Comparison of ENCODE assay signal across 8 mouse cellular contexts in genomic region chr12:11264895-11265294, GRCm38 (mm10). TPM values are rescaled to one million over a fixed set of nuclear protein-coding genes. Genes with fewer than 3 reads are reported as not detected.
A peak's percentile ranks its signal among the peaks of the same experiment; 100 is the strongest.
DNase-seq lines count a peak whose midpoint lies in the region; ATAC-seq and TF ChIP-seq lines count a peak whose summit lies in the region.

No protein-coding gene starts in this region.

- no peak for TF ChIP-seq CTCF in kidney, postnatal 0 days (IDR thresholded peaks at IDR 0.05; ENCODE audit: low read depth)

- peaks cover 7% of the 10 kb centered on the region for H3K4me1 ChIP-seq in kidney, postnatal 0 days (replicated peaks; ENCODE audit: insufficient read depth, low read length)
- peaks cover 19% of the 10 kb centered on the region for H3K4me1 ChIP-seq in intestine, embryonic 14.5 days (replicated peaks; ENCODE audit: control insufficient read depth, insufficient read depth, low read length)
- H3K4me1 ChIP-seq in neural tube, embryonic 13.5 days (replicated peaks), result peaks cover 36% of the 10 kb centered on the region

- peak overlapping the region; percentile 9; the same call in 1 of the 2 replicates for H3K9ac ChIP-seq in kidney, postnatal 0 days (ENCODE audit: low read depth, low read length)
- H3K9ac ChIP-seq in intestine, embryonic 14.5 days (ENCODE audit: low read length), result peak overlapping the region; percentile 94
- peak overlapping the region; percentile 96; the same call in 1 of the 2 replicates for H3K9ac ChIP-seq in neural tube, embryonic 13.5 days

- H3K4me3 ChIP-seq in kidney, postnatal 0 days (replicated peaks; ENCODE audit: low read depth, low read length), result peak overlapping the region; percentile 85
- H3K4me3 ChIP-seq in intestine, embryonic 14.5 days (ENCODE audit: low read depth, low read length), result peak overlapping the region; percentile 87
- H3K4me3 ChIP-seq in neural tube, embryonic 13.5 days, result peak overlapping the region; percentile 87

- H3K27ac ChIP-seq in kidney, postnatal 0 days, result no peak overlapping the region
- peak overlapping the region; percentile 89; the same call in 1 of the 2 replicates for H3K27ac ChIP-seq in intestine, embryonic 14.5 days (ENCODE audit: low read depth)
- no peak overlapping the region for H3K27ac ChIP-seq in neural tube, embryonic 13.5 days (replicated peaks)

- no peak for ATAC-seq in kidney, postnatal 0 days (replicated peaks; ENCODE audit: low FRiP score, low read depth)
- no peak for ATAC-seq in intestine, embryonic 14.5 days (replicated peaks; ENCODE audit: low FRiP score, low TSS enrichment, low read depth)
- ATAC-seq in neural tube, embryonic 13.5 days (ENCODE audit: low read depth), result no peak

- H3K27me3 ChIP-seq in kidney, postnatal 0 days (ENCODE audit: insufficient read depth, low read length), result no peaks in the 10 kb centered on the region
- H3K27me3 ChIP-seq in intestine, embryonic 14.5 days (replicated peaks; ENCODE audit: control insufficient read depth, insufficient read depth, low read length), result no peaks in the 10 kb centered on the region
- no peaks in the 10 kb centered on the region for H3K27me3 ChIP-seq in neural tube, embryonic 13.5 days

- WGBS in kidney, postnatal 0 days, result 2% methylated on average over 13 of the region's 13 CpGs
- 2% methylated on average over 13 of the region's 13 CpGs for WGBS in intestine, embryonic 14.5 days
- 6% methylated on average over 13 of the region's 13 CpGs for WGBS in neural tube, embryonic 13.5 days

- H3K9me3 ChIP-seq in kidney, postnatal 0 days (replicated peaks; ENCODE audit: low read length), result no peaks in the 10 kb centered on the region
- no peaks in the 10 kb centered on the region for H3K9me3 ChIP-seq in intestine, embryonic 14.5 days (ENCODE audit: control insufficient read depth, low read length)
- H3K9me3 ChIP-seq in neural tube, embryonic 13.5 days, result no peaks in the 10 kb centered on the region

- peak overlapping the region; percentile 97 for H3K4me2 ChIP-seq in kidney, postnatal 0 days (ENCODE audit: low read length)
- H3K4me2 ChIP-seq in intestine, embryonic 14.5 days (ENCODE audit: low read length), result peak overlapping the region; percentile 96
- peak overlapping the region; percentile 87 for H3K4me2 ChIP-seq in neural tube, embryonic 13.5 days

- DNase-seq in kidney, postnatal 0 days (ENCODE audit: low spot score), result peak; percentile 17
- no peak for DNase-seq in kidney, adult 18-20 months
- DNase-seq in embryo, embryonic 10 days (ENCODE audit: low spot score), result peak; percentile 27
- DNase-seq in intestine, embryonic 14.5 days (ENCODE audit: low spot score), result peak; percentile 51
- no peak for DNase-seq in left cerebral cortex, adult 9 months (ENCODE audit: low spot score in 2 of 2)
- DNase-seq in MN1 (ENCODE audit: low spot score), result no peak
- DNase-seq in right cerebral cortex, postnatal 36 days (ENCODE audit: low spot score in 2 of 2), result no peak

- no peaks in the 10 kb centered on the region for H3K36me3 ChIP-seq in kidney, postnatal 0 days (ENCODE audit: insufficient read depth, low read length)
- H3K36me3 ChIP-seq in intestine, embryonic 14.5 days (ENCODE audit: control insufficient read depth, insufficient read depth, low read length), result no peaks in the 10 kb centered on the region
- H3K36me3 ChIP-seq in neural tube, embryonic 13.5 days, result no peaks in the 10 kb centered on the region

RNA-seq across cellular contexts. Expression of gene Gen1, which starts 0.7 kb away (rescaled TPM):
- 3.1 and 3.5 TPM in 2 replicates for polyA plus RNA-seq in kidney, postnatal 0 days (2015; fragmentation: Nextera tagmentation; extraction: Ambion mirVana)
- 8.6 and 9.1 TPM in 2 replicates for polyA plus RNA-seq in intestine, embryonic 14.5 days (2014; fragmentation: Nextera tagmentation; extraction: Ambion mirVana)
- polyA plus RNA-seq in neural tube, embryonic 13.5 days (2015; fragmentation: Nextera tagmentation; extraction: Ambion mirVana), result 2.2 and 2.5 TPM in 2 replicates

RNA-seq across cellular contexts. Expression of gene Smc6, which starts 0.8 kb away (rescaled TPM):
- 126 TPM in 2 replicates for polyA plus RNA-seq in kidney, postnatal 0 days (2015; fragmentation: Nextera tagmentation; extraction: Ambion mirVana)
- polyA plus RNA-seq in intestine, embryonic 14.5 days (2014; fragmentation: Nextera tagmentation; extraction: Ambion mirVana), result 114 and 118 TPM in 2 replicates
- 112 and 130 TPM in 2 replicates for polyA plus RNA-seq in neural tube, embryonic 13.5 days (2015; fragmentation: Nextera tagmentation; extraction: Ambion mirVana)

RNA-seq across cellular contexts. Expression of gene Msgn1, which starts 56.1 kb away (rescaled TPM):
- polyA plus RNA-seq in kidney, postnatal 0 days (2015; fragmentation: Nextera tagmentation; extraction: Ambion mirVana), result not detected in 2 replicates
- not detected in 2 replicates for polyA plus RNA-seq in intestine, embryonic 14.5 days (2014; fragmentation: Nextera tagmentation; extraction: Ambion mirVana)
- not detected in 2 replicates for polyA plus RNA-seq in neural tube, embryonic 13.5 days (2015; fragmentation: Nextera tagmentation; extraction: Ambion mirVana)

Comparison
In these comparisons a context has a peak if more than half of its experiments do, and no peak if none do; other contexts are left out.
1. DNase-seq: peak in kidney, postnatal 0 days (single experiment), embryo, embryonic 10 days (single experiment) and intestine, embryonic 14.5 days (single experiment); none in kidney, adult 18-20 months (single experiment), left cerebral cortex, adult 9 months (0 of 2), MN1 (single experiment) and right cerebral cortex, postnatal 36 days (0 of 2).
2. H3K9ac ChIP-seq: peak in every context shown above with its lines; median percentile 96 in neural tube, embryonic 13.5 days; 94 in intestine, embryonic 14.5 days; 9 in kidney, postnatal 0 days.
3. Peak in every context shown above with its lines, with median percentiles within 50 percentile points of each other: H3K4me2 ChIP-seq and H3K4me3 ChIP-seq.